Mouse (Mus musculus): ENCODE measurements at regions not wholly inside any gene's neighbourhood (a gene's known extent, or its start where the extent isn't known, plus 50 kb on each side); places are given as distances from the start of the nearest gene placed in this dataset.

DNA sequence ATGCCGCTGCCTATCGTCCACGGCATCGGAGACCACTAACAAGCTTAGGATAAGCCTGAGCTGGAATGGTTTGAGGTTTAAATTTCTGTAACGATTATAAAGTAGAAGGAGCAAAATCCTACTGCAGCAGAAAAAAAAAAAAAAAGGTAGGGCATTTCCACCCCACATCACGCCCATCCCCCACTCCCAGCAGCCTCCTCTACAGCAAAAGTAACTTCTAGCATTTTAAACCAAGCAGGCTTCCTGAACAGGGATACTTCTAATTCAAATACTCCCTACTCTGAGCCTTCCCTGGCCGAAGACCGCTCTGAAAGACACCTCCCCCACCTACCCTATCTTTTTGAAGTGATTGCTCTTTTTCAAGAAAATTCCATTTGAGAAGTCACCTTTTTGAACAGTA, 59.2 kb upstream of the Ccdc39 start:
- TF ChIP-seq CTCF (IDR thresholded peaks at IDR 0.05; ENCODE audit: low read depth): no peak
- TF ChIP-seq EP300 (IDR thresholded peaks at IDR 0.05; ENCODE audit: low read depth): no peak

All from liver, postnatal 0 days (tissue).